Mouse (Mus musculus) B cell, adult 2 months (primary cell): ENCODE results near the gene Wfdc5.

Source experiments
- DNase-seq, 2 experiments: peaks; one replicate each; pipeline ENCODE4 v3.0.0; 2022

Gene Wfdc5

DNA sequence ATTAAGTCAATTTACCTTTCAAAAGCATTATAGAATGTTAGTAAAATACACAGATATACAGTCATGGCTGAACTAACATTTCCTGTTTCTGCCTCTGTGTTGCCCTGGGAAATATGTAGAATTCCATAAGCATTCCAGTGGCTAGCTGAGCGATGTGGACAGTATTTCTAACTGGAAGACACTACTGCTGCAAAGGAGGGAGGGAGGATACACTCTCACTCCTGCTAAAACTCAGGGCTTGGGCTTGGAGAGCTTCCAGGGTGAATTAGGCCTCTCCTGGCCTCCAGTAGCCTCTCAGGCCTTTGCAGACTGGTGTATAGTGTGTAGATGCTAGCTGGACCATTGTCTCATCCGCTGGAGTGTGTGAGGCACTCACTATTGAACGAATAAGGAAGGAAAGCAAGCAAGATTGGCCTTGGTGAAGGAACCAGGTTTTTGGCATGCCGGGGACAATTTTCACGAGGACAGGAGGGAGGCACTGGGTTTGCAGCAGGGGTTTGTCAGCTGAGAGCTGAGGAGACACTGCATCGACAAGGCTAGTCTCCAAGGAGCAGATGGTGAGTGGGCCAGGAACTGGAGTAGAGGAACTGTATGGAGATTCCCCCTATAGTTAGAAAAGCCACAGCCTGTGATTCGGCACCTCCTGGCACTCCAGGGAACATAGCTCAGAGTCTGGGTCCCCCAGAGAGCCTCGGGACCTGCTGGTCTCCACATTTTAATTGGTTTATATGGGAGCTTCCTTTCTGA is 7.7 kb downstream of the Wfdc5 start:
- no peak for DNase-seq

DNA sequence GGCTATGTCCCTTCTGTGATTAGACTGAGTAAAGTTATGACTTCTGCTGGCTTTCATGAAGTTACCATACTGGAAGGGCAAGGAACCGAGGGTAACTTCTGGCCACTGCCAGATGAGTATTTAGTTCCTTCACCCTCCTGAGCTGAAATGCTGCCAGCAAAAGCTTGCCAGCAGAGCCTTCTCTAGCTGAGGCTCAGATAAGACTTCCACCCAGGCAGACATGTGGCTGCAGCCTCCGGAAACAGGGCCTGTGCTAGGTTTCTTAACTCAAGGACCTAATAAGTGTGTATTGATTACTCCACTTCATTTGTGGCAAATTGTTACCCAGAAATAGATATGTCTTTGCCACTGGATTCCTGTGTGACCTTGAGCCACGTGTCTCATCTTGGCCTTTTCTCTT is 9.1 kb downstream of the Wfdc5 start:
- no peak for DNase-seq

DNA sequence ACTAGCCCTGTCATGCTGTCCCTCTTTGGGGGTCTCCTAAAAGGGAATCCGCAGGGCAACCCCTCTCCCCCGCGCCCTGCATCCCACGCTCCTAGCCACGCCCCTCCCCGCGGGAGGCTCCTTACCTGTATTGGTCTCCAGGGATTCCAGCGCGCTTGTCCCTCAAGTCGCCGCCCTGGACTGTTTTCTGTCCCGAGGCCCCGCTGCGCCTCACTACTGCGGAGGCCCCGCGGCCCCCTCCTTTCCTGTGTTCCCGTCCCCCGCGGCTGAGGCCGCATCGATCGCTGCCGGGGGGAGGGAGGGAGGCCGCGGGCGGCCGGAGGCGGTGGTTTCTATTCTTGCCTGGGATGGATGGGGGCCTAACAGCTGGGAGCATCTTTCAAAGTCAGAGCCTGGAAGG is 11.6 kb downstream of the Wfdc5 start, which contains the start of gene Kcns1:
Kcns1 (minus strand) TSS at position 212 of the 400 bp plus-strand sequence.
- peak in 1 of 2 experiments; percentile 27 for DNase-seq

GRCm38 (mm10) chr2:164170326-164170725 is 12.2 kb downstream of the Wfdc5 start:
- DNase-seq, result peak; percentile 39 to 49

- DNase-seq, result peak; percentile 53 to 55
Measured at GRCm38 (mm10) chr2:164168571-164168946, 14.0 kb downstream of the Wfdc5 start.

DNA sequence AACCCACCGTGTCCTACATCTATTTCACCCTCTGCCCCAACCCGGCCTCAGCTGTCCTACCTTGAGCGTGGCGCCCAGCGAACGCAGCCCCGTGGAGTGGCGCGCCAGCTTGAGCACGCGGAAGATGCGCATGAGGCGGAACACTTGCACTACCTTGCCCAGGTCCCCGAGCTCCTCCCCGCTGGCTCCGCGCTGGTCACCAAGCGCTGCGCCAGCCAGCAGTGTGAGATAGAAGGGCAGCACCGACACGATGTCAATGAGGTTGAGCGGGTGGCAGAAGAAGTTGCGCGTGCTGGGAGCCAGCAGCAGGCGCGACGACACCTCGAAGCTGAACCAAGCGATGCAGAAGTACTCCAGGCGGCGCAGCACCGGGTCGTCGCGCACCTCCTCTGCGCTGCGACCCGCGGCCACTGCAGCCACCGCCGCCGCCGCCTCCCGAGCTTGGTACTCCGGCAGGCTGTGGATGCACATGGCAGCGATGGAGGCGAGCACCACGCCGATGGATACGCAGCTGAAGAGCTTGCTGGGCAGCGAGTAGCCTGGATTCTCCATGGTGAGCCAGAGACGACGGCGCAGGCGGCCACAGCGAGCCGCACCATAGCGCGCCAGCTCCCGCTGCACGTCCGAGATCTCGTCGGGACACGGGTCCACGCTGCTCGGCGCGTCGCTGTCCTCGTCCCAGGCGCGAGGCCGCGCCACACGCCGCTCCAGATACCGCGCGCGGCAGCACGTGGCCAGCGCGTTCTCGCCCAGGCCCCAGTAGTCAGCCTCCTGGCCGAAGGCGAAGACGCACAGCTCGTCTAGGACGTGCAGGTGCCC is 14.6 kb downstream of the Wfdc5 start:
- DNase-seq, result no peak

- DNase-seq, result no peak
Measured at GRCm38 (mm10) chr2:164164941-164165340, 17.6 kb downstream of the Wfdc5 start.

GRCm38 (mm10) chr2:164161515-164162055 is 21.0 kb downstream of the Wfdc5 start:
- no peak for DNase-seq

GRCm38 (mm10) chr2:164158838-164159237 is 23.7 kb downstream of the Wfdc5 start:
- no peak for DNase-seq

DNA sequence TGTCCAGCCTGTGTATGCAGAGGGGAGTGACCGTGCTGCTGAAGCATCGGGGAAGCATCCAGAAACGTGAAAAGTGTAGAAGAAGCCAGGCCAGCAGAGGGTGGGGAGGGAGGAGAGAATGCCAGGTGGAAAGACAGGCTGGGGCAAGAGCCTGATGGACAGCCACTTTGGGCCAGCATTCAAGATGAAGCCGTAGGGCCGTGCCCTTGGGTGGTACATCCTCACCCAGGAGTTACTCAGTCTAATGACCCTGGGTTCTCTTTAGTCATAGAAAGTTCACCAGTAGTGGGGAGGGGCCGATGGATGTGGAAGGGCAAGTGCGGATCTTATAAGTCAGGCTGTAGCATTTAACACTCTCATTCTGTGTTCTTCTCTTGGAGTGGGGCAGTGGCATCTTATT is 26.4 kb downstream of the Wfdc5 start:
- no peak for DNase-seq

DNA sequence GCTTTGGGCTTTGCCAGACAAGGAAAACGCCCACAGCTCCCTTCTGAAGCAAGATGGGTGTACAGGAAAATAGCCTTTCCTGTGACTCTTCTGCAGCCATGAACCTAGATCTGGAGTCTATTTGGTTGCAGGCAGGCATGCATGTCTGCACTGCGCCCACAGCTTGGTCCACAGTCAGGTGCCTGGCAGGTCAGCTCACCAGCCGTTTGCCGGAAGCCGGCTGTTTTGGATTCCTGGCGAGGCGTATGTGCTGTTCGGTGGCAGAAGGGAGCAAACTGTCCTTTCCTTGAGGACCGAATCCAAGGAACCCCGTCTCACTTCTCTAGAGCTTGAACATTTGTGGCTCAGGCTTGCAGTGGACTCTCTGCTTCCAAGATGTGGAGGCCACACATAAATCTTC is 28.5 kb downstream of the Wfdc5 start:
- no peak for DNase-seq

GRCm38 (mm10) chr2:164152341-164152740 is 30.2 kb downstream of the Wfdc5 start:
- no peak for DNase-seq

DNA sequence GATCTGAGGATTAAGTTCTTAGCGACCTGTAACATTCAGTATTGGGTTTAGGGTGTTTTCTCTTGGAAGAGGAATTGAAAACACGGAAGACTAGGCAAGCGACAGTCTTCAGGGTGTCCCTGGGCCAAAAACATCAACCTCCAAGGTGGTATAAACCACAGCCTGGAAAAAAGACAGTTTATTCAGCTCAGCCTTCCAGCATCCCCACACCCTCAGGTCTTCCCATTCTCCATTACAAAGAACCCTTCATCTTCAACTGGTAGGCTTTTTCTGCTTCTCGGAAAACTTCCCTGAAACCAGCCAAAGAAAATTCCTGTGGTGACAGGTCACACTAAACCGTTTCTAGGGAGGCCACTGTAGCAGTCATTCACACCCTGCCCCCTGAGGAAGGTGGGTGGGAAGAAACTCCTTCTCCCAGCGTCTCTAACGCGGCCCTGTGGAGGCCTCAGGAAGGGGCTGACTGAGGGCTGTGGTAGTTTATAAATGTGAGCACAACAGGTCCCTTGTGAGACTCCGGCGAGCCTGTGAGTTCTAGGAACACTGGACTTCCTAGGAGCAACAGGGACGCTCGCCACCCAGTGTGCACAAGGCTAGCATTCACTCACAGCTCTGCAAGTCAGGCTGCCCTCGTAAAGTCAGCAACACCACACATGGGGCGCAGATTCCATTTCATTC is 32.3 kb downstream of the Wfdc5 start:
- no peak for DNase-seq

DNA sequence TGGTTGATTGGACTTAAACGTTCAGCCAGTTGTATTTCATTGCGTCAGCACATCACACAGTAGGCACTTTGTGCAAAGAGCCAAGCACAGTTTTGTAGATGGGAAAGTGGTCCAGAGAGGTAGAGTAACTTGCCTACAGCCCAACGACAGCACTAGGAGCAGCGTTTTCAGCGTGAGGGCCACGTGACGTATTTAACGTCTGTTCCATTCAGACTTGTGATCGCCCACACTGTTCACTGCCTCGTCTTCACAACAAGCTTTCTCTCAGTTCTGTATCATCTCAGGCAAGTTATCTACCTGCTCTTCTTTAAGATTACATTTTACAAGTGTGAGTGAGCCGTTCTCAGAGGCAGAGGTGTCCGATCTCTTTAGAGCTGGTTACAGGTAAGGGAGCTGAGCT is 36.0 kb downstream of the Wfdc5 start:
- DNase-seq, result no peak

DNA sequence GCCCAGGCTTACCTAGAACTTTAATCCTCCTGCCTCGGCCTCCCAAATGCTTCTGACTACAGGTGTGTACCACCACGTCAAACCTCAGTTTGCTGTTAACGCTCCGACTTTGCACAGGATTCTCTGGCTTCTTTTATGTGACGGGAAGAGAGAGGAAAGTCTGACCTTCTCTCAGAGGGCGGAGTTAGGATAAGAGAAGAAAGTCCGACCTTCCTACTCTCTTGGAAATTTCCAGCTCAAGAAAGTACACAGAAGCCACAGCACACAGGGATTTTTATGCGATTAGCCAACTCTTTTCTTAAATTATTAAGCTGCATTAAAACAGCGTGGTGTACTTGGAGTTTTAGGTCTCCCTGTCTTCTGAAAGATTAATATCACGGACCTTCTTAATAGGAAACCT is 38.0 kb downstream of the Wfdc5 start:
- DNase-seq, result no peak

DNA sequence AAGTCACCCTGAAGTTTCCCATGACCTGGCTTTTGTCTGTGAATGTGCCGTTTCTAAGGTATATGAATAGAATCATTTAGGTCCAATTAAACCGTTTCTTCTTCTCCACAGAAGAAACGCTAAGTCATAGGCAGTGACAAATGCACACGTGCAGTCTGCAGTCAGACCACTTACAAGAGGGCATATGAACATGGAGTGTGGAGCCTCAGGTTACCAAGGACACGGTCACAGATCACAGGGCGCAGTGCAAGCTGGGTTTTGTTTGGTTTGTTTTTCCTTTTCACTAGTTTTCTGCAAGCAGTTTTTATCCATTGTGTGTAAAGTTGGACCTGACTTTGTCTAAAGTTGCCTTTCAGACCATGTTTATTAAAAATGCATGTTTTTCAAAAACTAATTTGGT is 38.5 kb downstream of the Wfdc5 start:
- DNase-seq, result no peak

DNA sequence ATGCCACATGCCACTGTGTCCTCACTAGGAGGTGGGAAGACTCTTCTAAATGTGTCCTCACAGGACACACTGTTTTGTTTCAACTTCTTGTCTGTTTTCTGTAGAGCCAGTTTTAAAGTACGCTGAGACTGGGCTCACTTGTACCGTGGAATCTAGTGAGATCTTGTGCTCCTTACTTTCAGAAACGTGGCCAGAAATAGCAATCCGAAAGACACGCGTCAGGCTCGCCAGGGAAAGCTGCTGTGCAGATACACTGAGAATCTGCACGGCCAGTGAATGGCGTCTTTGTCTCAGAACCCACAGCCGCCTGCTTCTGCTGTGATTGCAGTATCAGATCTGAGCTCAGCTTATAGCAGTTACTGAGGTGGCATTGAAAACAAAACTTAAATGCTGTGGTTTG is 40.5 kb downstream of the Wfdc5 start:
- no peak for DNase-seq

DNA sequence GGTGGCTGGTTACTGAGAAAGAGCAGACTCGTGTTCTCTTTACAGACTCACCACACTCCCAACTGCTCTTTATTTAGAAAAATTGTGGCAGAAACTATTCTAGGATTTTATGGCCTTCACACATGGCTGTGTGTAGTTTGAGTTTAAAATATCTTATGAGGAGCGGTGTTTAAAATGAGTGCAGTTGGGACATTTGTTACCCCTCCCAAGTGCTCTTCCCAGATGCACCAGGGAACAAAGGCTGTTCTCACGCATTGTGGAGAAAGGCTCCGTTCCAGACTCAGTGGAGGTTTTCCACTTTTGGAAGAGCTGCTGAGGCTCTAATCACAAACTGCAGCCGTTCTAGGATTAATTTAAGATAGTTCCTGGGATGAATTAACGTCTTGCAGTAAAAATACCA is 44.8 kb downstream of the Wfdc5 start:
- DNase-seq, result no peak

GRCm38 (mm10) chr2:164136393-164136792 is 46.1 kb downstream of the Wfdc5 start:
- no peak for DNase-seq

GRCm38 (mm10) chr2:164135367-164135766 is 47.2 kb downstream of the Wfdc5 start:
- no peak for DNase-seq

DNA sequence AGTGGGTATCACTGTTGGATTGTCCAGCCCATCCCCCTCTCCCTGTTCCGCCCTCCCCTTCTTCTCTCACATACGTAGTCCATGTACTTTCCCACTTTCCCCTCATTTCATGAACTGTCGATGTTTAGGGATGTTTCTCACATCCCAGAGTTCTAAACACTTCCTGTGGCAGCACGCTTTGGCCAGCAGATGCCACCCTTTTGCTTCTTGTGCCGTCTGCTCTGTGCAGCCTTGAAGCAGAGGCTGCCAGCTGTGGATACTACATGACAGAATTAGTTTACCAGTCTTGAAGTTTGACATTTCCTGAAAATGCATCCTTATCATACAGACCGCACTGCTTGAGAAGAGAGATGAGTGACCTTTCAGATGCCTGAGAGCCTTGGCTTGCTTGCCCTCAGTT is 48.0 kb downstream of the Wfdc5 start:
- DNase-seq, result no peak

DNA sequence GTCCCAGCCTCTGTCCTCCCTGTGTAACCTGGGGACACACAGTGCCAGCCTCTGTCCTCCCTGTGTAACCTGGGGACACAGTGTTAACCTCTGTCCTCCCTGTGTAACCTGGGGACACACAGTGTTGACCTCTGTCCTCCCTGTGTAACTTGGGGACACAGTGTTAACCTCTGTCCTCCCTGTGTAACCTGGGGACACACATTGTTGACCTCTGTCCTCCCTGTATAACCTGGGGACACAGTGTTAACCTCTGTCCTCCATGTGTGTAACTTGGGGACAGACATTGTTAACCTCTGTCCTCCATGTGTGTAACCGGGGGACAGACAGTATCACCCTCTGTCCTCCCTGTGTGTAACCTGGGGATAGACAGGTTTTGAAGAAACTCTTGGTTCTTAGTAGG is 51.0 kb downstream of the Wfdc5 start:
- DNase-seq, result no peak
